Mouse (Mus musculus) bone marrow macrophage, adult 2 months (primary cell): ENCODE data around the gene Ccdc80.

Source experiments
- CTCF ChIP-seq: IDR thresholded peaks from 2 replicates; pipeline ENCODE4 v1.5.1; 2012; ENCODE audit warnings: low read depth, mild to moderate bottlenecking, low read length, moderate library complexity
- POLR2A ChIP-seq: IDR thresholded peaks from 2 replicates; pipeline ENCODE4 v1.6.1; 2012; ENCODE audit warnings: mild to moderate bottlenecking, low read depth, low read length, borderline replicate concordance

GRCm38 (mm10) chr16:45079322-45079721, 13.9 kb upstream of the Ccdc80 start:
- no peak for TF ChIP-seq CTCF
- TF ChIP-seq POLR2A: no peak
